Mouse (Mus musculus): Measurements from ENCODE around the gene Copg2.

Gene Copg2

DNA sequence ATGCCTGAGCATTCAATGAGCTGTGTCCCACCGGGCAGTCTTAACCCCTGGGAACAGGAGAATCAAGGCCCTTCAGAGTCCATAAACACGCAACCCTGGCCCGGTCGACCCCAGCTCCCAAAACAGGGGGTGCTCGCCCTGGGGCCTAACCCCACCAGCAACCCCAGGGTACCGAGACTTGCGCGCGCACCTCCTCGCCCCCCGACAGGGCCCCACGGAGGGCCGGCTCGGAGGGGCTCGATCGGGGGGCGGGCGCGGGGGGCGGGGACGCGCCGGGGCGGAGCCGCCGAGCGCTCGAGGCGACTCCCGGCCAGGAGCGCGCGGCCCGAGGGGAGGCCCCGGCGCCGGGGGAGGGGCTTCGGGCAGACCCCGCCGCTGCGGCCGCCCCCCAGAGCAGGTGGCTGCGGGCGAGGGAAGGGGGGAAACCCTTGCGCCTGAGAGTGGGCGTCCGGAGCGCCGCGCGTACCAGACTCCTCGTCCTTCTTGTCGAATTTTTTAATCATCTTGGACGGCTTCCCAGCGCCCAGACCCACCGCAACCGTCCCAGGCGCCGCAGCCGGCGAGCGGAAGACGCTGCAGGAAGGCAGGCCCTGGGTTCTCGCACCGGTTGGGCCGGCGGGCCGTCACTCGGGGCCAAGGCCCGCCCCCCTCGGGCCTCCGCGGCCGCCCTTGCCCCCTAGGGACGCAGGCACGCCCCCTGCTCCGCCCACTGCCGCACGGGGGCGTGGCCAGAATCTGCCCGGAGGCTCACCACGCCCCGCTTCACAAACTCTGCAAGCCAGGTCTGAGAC is at the start of gene Copg2:
Gene Copg2 (minus strand): TSS at position 600 of the 791 bp plus-strand sequence.
- DNase-seq (ENCODE audit: low spot score): peak; percentile 96

- DNase-seq (ENCODE audit: low spot score): no peak
Observed at GRCm38 (mm10) chr6:30939264-30939663, 42.7 kb upstream of the Copg2 start.

- peak; percentile 60 for DNase-seq (ENCODE audit: low spot score)
Observed at GRCm38 (mm10) chr6:30922821-30923220, 26.2 kb upstream of the Copg2 start.

DNA sequence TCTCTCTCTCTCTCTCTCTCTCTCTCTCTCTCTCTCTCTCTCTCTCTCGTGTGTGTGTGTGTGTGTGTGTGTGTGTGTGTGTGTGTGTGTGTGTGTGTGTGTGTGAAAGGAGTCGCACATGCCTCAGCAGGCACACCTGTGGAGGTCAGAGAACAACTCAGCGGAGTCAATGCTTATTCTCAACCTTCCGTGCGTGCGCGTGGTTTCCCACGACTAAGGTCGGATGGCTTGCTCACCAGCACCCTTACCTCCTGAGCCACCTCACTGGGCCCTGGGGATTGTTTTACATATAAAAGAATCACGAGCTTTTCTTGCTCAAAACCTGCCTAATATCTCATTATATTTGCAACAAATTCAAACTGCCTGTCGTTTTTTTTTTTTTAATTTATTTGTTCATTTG is 25.2 kb upstream of the Copg2 start:
- DNase-seq (ENCODE audit: low spot score): no peak

- no peak for DNase-seq (ENCODE audit: low spot score)
Observed at GRCm38 (mm10) chr6:30920834-30921675, 24.5 kb upstream of the Copg2 start.

DNA sequence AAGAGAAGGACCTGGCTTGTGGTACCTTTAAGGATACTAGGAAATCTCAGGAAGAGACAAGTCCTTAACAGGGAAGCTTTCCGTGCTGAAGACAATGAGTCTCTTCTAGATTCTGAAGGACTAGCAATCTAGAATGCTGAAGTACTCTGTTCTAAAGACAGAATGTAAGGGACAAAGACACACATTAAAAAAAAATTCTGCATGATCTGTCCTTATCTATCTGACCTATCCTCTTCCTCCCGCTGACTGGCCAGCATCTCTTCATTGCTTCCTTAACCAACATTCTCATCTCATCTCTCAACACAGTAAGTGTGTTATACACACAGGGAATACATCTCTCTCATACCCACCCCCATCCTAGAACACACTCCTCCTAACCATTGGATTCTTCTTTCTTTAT is 18.9 kb upstream of the Copg2 start, which contains the start of gene Tsga13:
Gene Tsga13 (minus strand): TSS at position 101 of the 400 bp plus-strand sequence.
- DNase-seq (ENCODE audit: low spot score): no peak

GRCm38 (mm10) chr6:30907970-30908369 is 11.4 kb upstream of the Copg2 start:
- no peak for DNase-seq (ENCODE audit: low spot score)

GRCm38 (mm10) chr6:30904911-30905310 is 8.3 kb upstream of the Copg2 start:
- no peak for DNase-seq (ENCODE audit: low spot score)

- no peak for DNase-seq (ENCODE audit: low spot score)
Observed at GRCm38 (mm10) chr6:30904033-30904432, 7.4 kb upstream of the Copg2 start.

GRCm38 (mm10) chr6:30897520-30897919 is 926 bp upstream of the Copg2 start:
- DNase-seq (ENCODE audit: low spot score): no peak

- no peak for DNase-seq (ENCODE audit: low spot score)
Observed at GRCm38 (mm10) chr6:30896986-30897327, 363 bp upstream of the Copg2 start.

GRCm38 (mm10) chr6:30895819-30896194 is 787 bp downstream of the Copg2 start:
- DNase-seq (ENCODE audit: low spot score): peak; percentile 66

GRCm38 (mm10) chr6:30893081-30893480 is 3.5 kb downstream of the Copg2 start:
- peak; percentile 46 for DNase-seq (ENCODE audit: low spot score)

DNA sequence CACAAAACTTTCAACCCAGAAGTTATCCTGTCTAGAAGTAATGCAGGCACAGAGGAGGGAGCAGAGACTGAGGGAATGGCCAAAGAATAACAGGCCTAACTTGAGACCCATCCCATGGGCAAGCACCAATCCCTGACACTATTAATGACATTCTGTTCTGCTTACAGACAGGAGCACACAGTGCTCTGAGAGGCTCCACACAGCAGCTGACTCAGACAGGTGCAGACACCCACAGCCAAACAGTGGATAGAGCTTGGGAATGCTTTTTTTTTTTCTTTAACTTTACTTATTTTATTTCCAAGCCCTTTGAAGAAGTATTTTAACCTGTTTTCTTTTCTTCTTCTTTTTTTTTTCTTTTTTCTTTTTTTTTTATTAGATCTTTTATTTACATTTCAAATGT is 4.8 kb downstream of the Copg2 start:
- DNase-seq (ENCODE audit: low spot score): no peak

DNA sequence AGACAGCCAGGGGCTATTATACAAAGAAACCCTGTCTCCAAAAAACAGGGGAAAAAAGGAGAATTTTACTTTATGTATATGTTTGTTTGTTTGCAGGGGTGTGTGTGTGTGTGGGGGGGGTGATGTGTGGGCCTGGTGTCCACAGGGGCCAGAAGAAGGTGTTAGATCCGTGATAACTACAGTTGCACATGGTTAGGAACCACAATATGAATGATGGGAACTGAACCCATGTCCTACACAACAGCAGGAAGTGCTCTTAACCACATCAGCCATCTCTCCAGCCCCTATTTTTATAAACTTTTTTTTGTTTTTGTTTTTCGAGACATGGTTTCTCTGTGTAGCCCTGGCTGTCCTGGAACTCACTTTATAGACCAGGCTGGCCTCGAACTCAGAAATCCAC is 11.7 kb downstream of the Copg2 start:
- no peak for DNase-seq (ENCODE audit: low spot score)

DNA sequence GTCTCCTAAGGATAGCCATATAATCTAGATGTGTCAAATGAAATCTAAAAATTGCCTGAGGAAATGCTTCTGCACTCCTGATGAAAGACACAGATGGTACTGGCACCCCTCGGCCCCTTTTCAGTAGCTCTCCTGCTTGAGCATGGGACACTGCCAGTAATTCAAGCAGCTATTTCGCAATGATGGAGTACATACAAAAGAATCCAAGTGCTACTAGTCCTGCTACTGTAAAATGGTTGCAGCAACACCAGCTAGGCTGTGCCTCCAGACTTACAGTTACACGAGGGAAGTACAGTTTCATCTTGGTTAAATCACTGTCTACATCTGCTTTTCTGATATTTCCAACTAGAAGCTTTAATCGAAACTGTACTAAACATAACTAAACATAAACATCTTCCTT is 13.1 kb downstream of the Copg2 start:
- peak; percentile 77 for DNase-seq (ENCODE audit: low spot score)

- DNase-seq (ENCODE audit: low spot score): peak; percentile 72
Observed at GRCm38 (mm10) chr6:30876661-30877060, 19.9 kb downstream of the Copg2 start.

- no peak for DNase-seq (ENCODE audit: low spot score)
Observed at GRCm38 (mm10) chr6:30866501-30866900, 30.1 kb downstream of the Copg2 start.

- DNase-seq (ENCODE audit: low spot score): no peak
Observed at GRCm38 (mm10) chr6:30865031-30865678, 31.4 kb downstream of the Copg2 start.

DNA sequence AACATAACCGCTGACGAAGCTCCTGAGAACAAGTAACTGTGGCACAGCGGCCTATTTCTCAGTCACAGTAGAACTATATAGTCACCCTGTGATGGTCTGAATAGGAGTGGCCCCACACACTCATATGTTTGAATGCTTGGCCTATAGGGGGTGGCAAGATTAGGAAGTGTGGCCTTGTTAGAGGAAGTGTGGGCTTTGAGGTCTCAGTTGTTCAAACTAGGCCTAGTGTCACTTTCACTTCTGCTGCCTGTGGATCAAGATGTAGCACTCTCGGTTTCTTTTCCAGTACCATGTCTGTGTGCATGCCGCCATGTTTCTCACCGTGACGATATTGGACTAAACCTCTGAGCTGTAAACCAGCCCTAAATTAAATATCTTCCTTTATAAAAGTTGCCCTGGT is 40.6 kb downstream of the Copg2 start:
- no peak for DNase-seq (ENCODE audit: low spot score)

DNA sequence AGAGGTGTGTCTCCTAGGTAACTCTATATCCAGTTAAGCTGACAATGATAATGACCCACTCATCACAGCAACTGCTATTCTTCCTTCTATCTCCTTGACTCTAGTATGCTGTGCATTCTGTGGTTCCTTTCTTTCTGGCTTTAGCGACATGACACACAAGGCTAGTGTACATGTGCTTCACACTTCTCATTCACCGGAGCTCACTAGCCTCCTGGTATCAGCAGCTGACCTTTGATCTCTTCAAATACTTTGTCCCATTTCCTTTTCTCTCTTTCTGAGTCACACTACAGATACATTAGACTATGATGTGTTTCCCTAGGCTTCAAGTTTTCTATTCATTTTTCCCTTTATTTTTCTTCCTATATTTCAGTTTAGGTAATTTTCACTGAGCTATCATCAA is 41.4 kb downstream of the Copg2 start:
- DNase-seq (ENCODE audit: low spot score): no peak

DNA sequence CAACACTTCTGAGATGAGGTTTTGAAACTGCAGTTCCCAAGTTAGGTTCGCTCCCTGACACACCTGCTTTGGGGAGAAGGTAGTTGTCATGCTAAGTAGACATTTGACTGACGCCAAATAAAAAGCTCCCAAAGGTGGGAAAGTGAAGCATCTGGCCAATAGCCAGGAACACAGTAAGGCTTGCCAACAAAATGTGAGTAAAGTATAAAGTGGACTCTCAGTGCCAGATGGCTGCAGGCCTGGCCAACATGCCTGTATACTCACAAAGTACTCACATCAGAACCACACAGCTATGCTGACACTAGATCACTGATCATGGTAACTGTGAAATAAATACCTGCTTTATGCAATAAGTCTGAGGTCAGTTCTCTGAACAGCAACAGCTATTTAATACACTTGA is 46.8 kb downstream of the Copg2 start:
- peak; percentile 52 for DNase-seq (ENCODE audit: low spot score)

DNA sequence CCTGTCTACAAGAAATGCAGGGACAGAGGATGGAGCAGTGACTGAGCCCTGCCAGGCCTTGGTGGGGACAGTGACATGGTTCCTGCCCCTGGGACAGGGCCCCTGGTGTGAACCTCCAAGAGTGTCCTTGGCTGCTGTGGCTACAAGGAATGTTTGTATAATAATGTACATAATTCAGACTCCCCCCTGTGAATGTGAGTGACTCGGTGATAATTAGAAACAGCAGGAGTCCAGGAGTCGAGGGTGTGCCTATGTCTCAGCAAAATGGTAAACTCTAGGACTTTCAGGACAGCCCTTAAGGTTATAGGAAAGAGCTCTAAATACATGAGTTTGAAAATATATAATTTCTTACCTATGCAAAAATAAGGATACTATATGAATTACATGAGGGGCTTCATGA is 64.4 kb downstream of the Copg2 start:
- DNase-seq (ENCODE audit: low spot score): no peak
